Mouse (Mus musculus) heart, postnatal 0 days (tissue): ENCODE measurements around the gene Myo16.

ENCODE experiments used
- CTCF ChIP-seq: IDR thresholded peaks from 2 replicates; pipeline ENCODE4 v1.5.1; 2016; ENCODE audit warnings: antibody characterized with exemption, control low read depth, low read depth
- EP300 ChIP-seq: IDR thresholded peaks from 2 replicates; pipeline ENCODE4 v1.6.1; 2016; ENCODE audit warnings: antibody characterized with exemption, low read depth

DNA sequence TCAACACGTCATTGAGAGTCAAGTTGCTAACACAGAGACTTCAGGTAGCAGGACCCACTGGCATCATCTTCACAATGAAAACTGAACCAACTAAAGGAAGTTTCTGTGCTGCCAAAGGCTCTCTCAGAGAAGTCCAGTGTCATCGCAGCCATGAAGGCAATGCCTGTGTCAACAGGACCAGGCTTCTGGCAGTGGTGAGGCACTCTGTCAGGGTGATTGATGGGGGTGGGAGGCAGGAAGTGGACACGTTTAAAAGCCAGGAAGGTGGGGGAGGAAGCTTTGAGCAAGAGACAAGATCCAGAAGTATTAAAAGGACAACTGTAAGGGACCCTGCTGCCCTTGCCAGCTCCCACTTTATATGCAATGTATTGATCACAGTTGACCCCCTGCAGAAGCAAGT lies 314.8 kb downstream of the Myo16 start:
- TF ChIP-seq EP300 = no peak
- no peak for TF ChIP-seq CTCF
